Mouse (Mus musculus) A20 (cell line): ENCODE measurements around the gene Gm5737.

Experiments
- DNase-seq: peaks from one replicate; pipeline ENCODE4 v3.0.0-alpha.2; 2011; ENCODE audit warnings: low read depth, low spot score

The Gm5737 gene

DNA sequence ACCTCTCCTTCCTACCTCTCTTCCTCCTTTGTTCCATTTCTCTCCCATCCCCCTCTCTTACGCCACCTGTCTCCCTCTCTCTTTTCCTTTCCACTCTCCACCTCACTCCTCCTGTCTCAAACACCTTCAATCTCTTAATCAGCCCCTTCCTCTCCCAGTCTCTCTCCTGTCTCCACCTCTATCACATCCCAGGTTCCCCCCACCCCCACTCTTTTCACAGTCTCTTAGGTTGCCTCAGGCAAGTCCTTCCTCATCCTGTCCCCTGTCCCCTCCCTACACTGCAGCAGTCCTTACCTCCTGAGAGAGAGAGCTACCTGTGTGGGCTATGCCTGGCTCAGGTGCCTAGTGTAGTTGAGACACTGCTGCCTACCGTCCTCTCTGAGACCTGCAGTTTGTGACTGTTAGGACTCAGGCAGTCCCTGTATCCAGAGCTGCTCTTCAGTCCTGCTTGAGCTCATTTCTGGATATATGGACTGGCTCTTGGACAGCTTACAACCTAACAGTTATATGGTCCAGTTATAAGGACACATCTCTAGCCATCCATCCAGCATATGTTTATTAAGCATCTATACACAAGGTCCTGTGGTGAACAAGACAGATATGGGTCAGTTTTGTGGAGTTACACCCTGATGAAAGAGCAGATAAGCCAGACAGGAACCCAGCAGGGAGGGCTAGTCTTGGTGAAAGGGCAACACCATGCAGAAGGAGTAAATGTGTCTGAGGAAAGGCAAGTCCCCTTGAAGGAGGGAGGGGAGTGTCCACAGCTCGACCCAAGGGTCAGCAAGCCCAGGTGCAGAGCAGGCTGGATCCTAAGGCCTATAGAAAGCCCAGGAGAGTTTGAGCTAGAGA, 63.6 kb downstream of the Gm5737 start:
- no peak for DNase-seq

DNA sequence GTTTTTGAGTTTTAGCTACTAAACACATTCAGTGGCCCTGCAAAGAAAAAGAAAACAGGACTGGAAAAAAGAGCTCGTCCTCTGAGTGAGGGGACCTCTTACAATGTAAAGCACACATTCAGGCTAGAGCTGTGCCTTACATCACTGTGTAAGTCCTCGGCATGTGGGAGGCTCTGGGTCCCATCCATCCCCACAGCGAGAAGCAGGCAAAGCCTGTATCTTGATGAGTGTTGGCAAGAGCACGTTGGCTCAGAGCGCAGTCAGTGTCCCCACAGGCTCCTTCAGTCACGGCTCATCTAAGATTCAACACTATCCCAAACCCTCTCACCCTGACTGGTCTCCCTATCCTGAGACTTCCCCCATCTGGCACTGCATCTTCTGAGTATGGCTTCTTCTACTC, 66.1 kb downstream of the Gm5737 start:
- DNase-seq, result no peak

DNA sequence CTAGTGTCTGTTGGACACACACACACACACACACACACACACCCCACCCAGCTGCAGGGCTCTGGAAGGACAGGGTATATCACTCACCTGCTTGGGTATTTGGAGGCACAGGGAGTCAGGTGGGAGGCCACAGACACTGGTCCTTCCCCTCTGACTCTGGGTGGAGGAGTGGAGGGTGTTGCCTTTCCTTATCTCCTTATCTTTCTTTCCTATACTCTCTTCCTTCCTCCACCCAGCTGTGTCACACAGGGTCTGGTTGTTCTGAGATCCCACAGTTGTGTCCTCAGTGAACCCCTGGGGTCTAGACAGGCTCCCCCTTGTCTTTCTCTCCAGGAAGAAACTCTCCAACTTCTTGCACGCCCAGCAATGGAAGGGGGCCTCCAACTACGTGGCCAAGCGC, 67.8 kb downstream of the Gm5737 start:
- DNase-seq, result no peak

DNA sequence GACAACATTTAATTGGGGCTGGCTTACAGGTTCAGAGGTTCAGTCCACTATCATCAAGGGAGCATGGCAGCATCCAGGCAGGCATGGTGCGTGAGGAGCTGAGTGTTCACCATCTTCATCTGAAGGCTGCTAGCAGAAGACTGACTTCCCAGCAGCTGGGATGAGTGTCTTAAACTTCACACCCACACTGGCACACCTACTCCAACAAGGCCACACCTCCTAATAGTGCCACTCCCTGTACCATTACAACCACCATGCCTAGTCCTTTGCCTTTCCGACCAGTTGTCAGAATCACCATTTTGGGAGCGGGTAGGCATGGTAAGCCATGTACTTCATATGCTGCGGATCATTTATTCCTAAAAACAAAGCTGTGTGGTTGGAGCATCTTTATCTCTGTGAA, 68.6 kb downstream of the Gm5737 start:
- no peak for DNase-seq
